Mouse (Mus musculus) ovary, adult 18-20 months (tissue): ENCODE results near the gene Cyp4f40.
"Not testable (repeated sequence)": the region's sequence is repeated elsewhere in the genome, so short reads cannot be mapped to it uniquely, and the experiment has no call there.

ENCODE experiments used
- DNase-seq: peaks from one replicate; pipeline ENCODE4 v3.0.0; 2022; ENCODE audit warnings: low spot score, mixed read lengths

Gene Cyp4f40

DNA sequence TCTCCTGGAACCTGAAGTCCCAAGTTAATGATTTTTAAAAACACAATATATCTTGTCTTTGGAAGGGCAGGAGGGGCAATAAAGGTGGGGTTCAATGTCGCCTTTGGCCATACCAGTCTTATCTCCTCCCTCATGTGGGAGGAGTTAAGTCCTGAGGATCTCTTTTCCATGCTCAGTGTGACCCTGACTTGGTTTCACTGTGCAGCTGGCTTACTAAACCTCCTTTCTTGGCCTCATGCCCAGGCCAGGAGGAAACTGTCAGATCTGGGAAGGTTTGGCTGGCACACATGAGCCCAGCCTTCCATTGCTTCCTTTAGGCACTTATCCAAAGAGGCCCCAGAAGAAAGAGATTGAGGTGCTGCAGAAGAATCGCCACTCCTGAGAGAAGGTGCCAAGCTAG, at the start of gene Cyp4f40:
Gene Cyp4f40 (plus strand): TSS at position 189 of the 400 bp plus-strand sequence.
- peak; percentile 63 for DNase-seq

DNA sequence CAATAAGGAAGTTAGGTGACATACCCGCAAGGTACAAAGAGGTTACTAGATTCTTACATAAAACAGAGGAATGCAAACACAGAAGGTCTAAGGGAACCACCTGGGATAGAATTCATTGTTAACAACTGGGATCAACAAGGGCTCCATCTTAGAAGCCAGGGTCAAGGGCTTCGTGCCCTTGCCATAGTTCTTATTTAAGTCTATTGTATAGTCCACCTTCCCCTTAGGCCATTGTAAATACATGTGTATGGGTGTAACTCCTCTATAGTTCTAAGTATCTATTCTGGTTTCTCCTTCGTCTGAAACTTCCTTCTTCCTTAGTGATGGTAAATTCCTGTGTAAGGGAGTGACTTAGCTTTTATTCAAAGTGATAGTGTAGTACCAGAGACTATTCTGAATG, 48.5 kb upstream of the Cyp4f40 start:
- DNase-seq: not testable (repeated sequence)

DNA sequence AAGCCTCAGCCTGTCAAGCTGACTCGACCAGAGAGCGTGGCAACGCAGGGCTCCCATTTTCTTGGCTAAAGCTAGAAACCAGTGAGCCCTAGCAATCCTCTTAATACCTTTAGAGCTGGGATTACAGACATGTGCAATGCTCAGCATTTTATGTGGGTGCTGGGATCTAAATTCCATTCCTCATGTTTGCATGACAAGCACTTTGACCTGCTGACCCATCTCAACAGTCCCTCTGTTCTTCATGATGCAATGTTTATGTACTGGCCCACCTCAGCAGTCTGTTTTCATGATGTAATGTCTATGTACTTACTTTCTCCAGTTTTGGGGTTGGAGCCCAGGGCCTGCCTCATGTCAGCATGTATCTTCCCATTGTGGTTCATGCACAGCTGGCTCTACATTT, 47.8 kb upstream of the Cyp4f40 start:
- no peak for DNase-seq

DNA sequence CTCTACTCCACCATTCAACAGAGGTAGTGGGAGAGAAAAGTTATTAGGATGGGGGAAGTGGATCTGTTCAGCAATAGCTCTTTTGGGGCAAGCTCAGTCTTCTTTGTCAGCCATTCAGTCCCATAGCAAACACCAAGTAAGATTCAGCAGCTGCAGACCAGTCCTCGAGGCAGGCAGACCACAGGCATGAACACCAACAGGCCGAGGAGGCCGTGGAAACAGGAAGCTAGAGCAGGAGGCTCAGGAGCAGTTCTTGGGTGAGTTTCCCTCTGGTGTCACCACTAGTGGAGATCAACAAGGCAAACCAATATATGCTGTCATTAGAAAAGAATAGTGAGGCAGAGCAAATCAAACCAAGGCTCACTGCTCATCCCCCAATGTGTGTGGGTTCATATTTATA, 46.3 kb upstream of the Cyp4f40 start:
- DNase-seq: no peak

DNA sequence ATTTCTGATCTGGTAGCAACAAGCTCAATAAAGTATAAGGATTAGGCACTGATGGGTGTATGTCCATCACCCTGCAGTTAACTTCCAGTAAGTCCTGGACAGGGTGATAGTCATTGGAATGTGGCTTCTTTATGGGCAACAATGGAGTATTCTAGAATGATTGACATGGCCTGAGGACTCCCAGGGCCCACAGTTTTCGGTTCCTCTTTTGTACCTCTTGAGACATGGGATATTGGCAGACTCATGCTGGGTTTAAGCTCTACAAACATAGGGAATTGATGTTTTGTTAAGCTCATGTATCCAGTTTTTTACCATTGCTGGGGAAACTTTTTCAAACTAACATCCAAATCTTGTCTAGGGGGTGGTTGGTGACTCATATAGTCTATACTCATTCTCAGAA, 41.4 kb upstream of the Cyp4f40 start:
- DNase-seq: no peak

DNA sequence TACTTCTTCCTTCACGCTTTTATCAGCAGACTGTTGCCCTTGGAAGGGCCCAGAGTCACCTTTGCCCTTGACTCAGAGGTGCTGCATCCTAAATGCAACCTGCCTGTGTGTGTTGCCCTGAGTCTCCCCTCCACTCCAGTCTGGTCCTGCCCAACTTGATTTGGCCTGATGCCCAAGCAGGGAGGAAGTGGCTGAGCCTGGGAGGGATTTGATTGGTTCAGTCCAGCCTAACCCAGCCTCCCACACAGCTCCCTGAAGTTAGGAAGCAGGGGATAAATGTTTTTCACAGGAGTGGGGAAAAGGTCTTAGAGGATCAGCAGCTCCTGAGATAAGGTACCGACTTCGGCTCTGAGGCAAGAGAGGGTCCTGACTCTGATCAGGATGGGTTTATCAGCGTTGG, 37.7 kb upstream of the Cyp4f40 start, which contains the start of gene Cyp4f37:
Gene Cyp4f37 (plus strand): TSS at position 292 of the 400 bp plus-strand sequence.
- DNase-seq: not testable (repeated sequence)

DNA sequence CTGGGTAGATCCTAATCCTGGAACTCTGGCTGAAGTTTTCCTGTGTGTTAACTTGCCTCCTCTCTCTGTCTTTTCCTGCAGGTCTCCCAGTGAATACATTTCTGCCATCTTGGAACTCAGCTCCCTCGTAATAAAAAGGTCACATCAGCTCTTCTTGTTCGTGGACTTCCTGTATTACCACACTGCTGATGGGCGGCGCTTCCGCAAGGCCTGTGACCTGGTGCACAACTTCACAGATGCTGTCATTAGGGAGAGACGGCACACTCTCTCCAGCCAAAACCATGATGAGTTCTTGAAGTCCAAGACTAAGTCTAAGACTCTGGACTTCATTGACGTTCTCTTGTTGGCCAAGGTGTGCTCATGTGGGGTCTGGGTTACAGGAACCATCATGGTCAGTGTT, 29.0 kb upstream of the Cyp4f40 start:
- not testable (repeated sequence) for DNase-seq

DNA sequence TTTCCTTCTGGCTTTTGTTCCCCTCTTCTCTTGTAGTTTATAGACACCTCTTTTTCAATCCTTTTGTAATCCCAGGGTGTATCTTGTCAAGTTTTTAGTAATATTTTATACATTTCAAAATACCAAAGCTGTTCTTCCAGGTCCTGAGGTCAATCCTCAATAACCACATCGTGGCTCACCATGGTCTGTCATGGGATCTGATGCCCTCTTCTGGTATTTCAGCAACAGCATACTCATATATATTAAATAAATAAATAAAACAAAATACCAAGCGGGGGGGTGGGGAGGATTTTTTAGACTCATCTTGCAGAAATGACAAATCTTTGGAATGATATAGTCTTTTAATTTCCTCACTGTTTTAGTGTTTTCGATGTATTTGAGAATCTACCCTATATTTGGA, 26.8 kb upstream of the Cyp4f40 start:
- no peak for DNase-seq

DNA sequence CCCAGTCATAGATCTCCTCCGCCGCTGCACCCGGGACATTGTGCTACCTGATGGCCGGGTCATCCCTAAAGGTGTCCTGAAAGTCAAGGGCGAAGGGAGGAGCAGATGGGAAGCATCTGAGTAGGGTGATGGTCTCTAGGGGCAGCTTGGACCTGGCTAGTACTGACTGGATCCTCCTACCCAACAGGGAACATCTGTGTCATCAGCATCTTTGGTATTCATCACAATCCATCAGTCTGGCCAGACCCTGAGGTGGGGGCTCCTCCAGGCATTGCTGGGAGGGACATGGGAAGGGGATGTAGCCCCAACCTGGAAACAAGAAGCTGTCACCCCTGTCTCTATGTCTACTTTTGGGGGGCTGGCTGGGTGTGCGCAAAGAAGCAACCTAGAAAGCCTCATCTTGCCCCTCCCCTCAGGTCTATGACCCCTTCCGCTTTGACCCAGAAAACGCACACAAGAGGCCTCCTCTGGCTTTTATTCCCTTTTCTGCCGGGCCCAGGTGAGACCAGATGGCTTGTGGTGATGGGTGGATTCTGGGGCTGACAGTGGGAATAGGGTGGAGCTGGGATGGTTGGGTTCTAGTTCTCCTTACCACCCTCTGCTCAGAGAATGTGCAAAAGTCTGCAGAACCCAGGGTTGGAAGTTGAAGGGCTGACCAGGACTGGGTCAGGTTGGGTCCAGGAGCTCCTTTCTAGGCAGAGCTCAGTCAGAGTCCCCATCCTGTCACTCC, 24.3 kb upstream of the Cyp4f40 start:
- not testable (repeated sequence) for DNase-seq

DNA sequence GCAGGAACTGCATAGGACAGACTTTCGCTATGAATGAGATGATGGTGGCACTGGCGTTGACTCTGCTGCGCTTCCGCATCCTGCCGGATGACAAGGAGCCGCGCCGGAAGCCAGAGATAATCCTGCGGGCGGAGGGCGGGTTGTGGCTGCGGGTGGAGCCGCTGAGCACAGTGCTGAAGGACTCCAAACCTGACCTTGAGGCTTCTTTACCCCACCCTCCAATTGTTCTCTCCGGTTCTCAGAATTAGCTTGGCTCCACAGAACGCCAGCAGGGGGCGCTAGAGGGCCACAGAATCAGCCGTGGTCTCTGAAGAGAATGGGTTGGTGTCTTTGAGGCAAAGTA, 23.8 kb upstream of the Cyp4f40 start:
- DNase-seq: peak; percentile 70

DNA sequence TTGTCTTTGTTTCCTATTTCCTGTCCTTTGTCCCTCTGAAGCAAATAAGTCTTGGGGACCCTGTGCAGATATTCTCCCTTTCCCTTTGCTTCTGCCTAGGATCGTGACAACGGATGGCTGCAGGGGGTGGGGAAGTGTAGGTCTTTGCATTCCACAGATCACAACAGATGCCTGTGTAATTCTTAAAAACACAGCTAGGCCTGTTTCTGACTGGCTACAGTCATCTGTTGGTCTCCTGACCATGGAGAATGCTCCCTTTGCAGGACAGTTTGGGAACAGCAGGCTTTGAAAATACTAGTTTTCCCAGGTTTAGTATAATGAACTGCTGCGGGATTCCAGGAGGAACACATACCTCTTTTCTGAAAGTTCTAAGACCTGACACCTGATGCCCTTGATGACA, 22.4 kb upstream of the Cyp4f40 start:
- DNase-seq: no peak

DNA sequence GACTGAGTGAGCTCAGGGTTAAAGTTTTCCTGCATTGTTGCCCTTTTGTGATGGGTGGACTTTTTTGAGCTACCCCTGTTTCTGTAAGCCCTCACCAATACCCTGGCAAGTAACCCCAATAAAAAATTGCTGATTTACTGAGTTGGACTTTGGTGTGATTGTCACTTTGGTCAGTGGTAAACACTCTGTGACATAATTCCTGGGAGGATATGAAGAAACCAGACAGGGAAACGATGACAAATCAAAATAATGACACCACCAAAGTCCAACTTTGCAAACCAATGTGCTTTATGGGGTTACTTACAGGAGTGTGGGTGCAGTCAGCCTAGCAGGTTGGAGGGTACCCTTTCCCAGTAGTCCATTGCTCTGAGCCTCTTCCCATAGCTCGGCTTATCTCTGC, 21.5 kb upstream of the Cyp4f40 start:
- DNase-seq: no peak

DNA sequence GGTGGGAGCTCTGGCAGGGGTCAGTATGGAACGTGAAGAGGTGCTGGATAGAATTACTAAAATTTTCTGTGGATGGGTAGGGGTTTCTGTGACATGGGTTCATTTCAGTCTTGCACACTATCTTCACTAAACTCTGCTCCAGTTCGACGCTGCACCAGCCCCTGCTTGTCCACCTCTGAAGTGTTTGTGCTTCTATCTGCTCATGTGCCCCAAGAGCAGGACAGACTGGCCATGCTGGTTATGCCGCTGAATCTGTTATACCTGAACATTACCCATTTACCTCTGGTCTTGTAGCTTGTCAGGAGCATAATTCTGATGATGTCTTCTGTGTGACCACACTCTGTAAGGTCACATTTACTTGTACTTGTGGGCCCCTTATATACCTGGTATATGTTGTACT, 12.1 kb upstream of the Cyp4f40 start:
- no peak for DNase-seq

DNA sequence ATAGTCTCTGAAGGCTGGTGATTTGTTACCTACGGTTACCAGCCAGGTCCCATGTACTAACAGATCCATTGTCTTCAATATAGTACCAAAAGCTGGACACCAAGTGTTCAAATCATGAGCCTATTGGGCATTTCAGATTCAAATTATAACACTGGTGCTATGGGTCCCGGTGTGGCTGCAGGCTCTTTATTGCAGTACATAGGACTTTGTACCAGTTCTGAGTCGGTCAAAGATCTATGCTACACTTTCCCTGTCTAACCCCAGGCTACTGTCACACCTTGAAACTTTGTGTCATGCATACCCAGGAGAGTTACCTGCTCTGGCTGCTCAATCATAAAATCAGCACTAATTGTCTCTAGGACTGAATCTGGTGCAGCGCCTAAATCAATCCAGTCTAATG, 4.8 kb upstream of the Cyp4f40 start:
- no peak for DNase-seq

DNA sequence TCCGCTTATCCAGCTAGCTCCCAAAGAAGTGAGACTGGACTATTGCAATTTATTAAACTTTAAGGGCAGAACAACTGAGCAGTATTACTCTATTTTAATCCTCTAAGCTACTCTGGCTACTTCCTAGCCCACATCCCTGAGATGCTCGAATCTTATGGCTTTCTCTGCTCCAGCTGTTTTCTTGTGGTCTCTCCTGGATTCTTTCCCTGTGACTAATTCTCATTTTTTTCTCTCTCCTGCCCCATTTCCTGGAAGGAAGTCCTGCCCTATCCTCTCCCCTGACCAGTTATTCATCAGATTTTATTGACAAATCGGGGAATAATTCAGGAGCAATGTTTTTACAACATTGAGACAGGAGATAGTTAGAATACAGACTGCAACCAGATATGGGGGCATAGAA, 1.7 kb upstream of the Cyp4f40 start:
- no peak for DNase-seq

DNA sequence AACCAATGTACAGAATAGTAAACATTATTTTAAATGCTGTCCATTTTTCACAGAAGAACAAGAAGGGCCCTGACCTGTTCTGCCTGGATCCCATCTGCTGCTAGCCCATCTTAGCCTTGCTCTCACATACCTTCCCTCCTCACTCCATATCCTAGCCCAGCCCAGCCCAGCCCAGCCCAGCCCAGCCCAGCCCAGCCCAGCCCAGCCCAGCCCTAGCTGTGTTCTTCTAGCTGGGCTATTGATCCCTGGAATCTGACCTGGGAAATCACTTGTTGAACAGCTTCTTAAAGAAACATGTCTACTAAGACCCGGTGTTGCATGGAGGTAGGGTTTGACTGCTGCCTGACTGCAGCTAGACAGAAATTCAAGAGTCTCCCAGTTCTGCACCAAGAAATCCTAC, 454 bp upstream of the Cyp4f40 start:
- no peak for DNase-seq

DNA sequence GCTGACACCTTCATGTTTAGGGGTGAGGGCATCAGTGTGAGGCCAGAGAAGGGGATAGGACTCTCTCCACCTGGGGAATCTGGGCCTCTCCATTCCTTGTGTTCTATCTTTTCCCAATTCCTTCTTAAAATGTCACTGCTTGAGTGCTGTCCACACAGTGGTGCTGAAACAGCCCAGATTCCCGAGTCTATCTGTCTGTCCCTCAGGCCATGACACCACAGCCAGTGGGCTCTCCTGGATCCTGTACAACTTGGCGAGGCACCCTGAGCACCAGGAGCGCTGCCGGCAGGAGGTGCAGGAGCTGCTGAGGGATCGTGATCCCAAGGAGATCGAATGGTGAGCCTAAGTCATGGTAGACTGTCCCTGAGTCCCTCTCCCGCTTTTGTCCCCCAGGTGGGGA, 15.3 kb downstream of the Cyp4f40 start:
- no peak for DNase-seq

DNA sequence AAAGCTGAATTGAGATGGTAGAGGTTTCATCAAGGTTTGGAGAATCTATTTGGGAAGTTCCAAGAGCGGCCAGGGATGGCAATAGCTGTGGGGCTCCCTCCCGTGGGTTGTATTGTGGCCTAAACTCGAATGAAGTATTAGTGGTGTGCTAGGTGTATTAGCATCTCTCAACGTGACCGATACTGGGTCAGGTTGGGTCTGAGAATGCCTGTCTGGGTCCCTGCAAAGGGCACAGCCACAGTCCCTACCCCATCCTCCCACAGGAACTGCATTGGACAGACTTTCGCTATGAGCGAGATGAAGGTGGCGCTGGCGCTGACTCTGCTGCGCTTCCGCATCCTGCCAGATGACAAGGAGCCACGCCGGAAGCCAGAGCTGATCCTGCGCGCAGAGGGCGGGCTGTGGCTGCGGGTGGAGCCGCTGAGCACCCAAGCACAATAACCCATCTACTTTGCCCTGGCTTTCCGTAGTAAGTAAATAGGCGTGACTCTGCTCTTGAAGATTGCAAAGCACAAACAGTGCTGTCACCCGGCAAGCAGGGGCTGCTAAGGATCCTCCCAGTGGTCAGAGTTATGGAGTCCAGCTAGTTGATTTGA, 17.4 kb downstream of the Cyp4f40 start:
- no peak for DNase-seq

DNA sequence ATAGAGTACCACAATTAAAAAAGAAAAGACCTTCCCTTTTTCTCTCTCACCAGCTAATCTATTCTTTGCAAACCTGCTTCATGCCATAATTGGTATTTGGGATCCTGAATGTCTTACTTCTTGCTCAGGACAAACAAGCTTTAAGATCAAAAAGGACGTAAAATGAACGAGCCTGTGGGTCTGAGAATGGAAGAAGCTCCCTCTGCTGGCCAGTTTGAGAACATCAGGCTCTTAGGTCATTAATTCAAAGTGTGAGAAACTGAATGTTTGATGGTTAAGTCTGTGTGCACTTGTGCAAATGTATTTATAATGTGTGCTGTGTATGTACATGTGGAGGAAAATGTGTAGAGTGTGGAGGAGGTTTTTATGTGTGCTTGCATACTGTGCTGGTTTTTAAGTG, 21.7 kb downstream of the Cyp4f40 start:
- no peak for DNase-seq

DNA sequence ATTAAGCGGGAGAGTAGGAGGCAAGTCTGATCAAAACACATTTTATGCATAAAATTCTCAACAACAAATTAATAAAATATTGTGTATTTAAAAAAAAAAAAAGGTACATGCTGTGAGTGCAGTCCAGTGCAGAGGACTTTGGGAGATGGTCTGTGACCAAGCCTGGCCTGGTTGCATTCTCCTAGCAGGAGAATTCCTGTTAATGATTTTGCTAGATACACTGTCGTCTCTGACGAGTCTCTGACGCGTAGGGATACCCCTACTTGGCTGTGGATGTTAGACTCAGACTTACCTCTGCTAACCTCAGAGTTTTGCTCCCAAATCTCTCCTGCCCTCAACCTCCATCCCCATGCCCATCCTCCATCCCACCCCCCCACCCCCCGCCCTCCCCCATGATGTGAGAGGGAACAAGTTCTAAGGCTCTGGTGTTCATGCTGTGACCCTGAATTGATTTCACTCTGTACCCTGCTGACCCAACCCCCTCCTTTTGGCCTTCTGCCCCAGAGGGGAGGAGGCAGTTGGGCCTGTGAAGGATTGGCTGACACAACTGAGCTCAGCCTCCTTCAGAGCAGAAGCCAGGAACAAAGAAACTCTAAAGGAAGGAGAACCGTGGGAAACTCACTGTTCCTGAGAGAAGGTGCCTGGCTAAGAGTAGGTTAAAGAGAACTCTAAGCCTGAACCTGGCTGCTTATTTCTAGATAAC, 26.5 kb downstream of the Cyp4f40 start, which contains the start of gene Cyp4f15:
Gene Cyp4f15 (plus strand): TSS at position 580 of the 703 bp plus-strand sequence.
- peak; percentile 72 for DNase-seq

DNA sequence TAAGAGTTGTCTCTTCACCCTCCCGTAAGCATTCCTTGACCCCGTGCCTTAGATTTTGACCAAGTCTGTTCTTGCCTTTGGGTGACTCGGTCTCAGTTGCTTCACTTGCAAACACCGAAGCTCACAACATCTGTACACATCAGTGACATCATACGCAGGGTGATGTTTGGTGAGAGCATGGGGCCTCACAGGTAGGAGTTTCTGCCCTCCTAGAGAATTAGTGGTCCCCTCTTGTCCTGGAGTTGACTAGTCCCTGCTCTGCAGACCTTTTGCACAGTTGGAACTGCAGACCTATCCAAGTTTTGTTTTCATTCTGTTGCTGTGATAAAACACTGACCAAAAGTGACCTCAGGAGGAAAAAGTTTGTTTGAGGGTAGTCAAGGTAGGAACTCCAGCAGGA, 28.0 kb downstream of the Cyp4f40 start:
- DNase-seq: no peak

DNA sequence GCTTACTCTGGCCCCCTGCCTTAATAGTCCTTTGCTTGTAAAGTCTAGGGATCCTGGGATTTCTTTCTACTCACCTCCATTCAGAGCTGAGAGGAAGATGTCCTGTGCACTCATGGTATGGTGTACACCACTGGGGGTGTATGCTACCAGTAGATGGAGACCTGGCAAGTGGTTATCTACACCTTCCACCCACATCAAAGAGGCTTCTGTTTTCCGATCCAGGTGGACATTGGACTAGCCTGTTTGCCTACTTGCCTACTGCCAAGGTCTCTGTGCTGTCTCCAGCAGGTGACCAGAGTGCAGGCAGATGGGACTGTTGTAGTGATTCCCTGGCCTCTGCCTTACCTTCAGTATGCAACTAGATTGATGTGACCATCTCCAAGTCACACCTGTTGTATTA, 32.3 kb downstream of the Cyp4f40 start:
- DNase-seq: no peak

DNA sequence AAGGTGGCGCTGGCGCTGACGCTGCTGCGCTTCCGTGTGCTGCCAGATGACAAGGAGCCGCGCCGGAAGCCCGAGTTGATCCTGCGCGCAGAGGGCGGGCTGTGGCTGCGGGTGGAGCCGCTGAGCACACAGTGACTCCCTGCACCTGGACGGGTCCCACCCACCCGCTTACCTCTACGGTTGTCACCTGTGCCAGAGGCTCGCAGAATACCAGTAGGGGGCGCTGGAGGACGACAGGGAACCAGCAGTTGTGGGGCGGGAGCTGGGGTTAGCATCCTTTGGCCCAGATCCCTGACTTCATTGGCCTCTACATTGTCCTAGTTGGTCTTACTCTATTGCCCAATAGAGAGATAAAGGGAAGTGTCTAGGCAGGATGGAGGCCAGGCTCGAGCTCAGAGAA, 44.1 kb downstream of the Cyp4f40 start:
- no peak for DNase-seq
